In the genomic region with DNA sequence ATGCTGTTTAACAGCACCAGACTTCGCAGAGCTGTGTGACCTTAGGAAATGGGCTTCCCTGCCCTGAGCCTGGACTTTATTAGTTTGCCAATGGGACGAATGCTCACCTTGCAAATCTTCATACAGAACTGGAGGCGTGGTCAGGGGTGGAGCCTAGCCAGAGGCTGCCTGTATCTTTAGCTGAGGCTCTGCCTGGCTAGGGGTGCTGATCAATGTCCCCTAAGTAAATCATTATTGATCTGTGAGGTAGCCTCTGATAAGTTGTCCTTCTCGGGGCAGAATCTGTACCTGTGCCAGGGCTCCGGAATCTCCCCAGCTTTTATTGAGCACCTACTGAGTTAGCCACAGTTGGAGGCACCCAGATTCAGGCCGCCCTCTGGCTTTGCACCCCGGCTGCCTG, we compare ENCODE assay signal across 29 mouse cellular contexts. TPM values are rescaled to one million over a fixed set of nuclear protein-coding genes. Genes with fewer than 3 reads are reported as not detected.
DNase-seq lines count a peak whose midpoint lies in the region; ATAC-seq and TF ChIP-seq lines count a peak whose summit lies in the region.
"Had no signal": no experiment of that assay in that cellular context is flagged by ENCODE, and none has a peak within 500 bp of the region (broad histone marks: within the 10 kb centered on the region; RNA-seq: fewer than 3 reads in every experiment).

No protein-coding gene starts in this region.

- peaks cover 3% of the 10 kb centered on the region; the same call in 1 of the 2 replicates for H3K4me1 ChIP-seq in intestine, postnatal 0 days (replicated peaks; ENCODE audit: control insufficient read depth, insufficient read depth, low read length)
- peaks cover 56% of the 10 kb centered on the region for H3K4me1 ChIP-seq in liver, embryonic 13.5 days (replicated peaks)

- H3K27ac ChIP-seq in intestine, postnatal 0 days (ENCODE audit: low read depth, low read length) = peak overlapping the region; percentile 83
- H3K27ac ChIP-seq in liver, embryonic 13.5 days = no peak overlapping the region; the same call in 1 of the 2 replicates
- H3K27ac ChIP-seq: embryonic facial prominence, embryonic 10.5 days; embryonic facial prominence, embryonic 15.5 days; forebrain, embryonic 15.5 days; hindbrain, embryonic 12.5 days; hindbrain, postnatal 0 days; limb, embryonic 12.5 days; midbrain, embryonic 10.5 days; neural tube, embryonic 12.5 days; stomach, postnatal 0 days had no signal

- H3K4me3 ChIP-seq in intestine, postnatal 0 days (ENCODE audit: low read depth, low read length) = peak overlapping the region; percentile 42; the same call in 1 of the 2 replicates
- H3K4me3 ChIP-seq in liver, embryonic 13.5 days (replicated peaks) = no peak overlapping the region
- H3K4me3 ChIP-seq: embryonic facial prominence, embryonic 10.5 days; embryonic facial prominence, embryonic 15.5 days; forebrain, embryonic 15.5 days; hindbrain, embryonic 12.5 days; limb, embryonic 12.5 days; midbrain, embryonic 10.5 days; myocyte; neural tube, embryonic 12.5 days had no signal

- ATAC-seq in intestine, postnatal 0 days = peak; percentile 12
- ATAC-seq in liver, embryonic 13.5 days (ENCODE audit: low read depth) = no peak
- ATAC-seq in megakaryocyte-erythroid progenitor cell, adult 5-6 weeks (replicated peaks; ENCODE audit: low FRiP score, low TSS enrichment, poor library complexity, severe bottlenecking) = peak; percentile 16; the same call in 1 of the 2 replicates
- ATAC-seq: forebrain, embryonic 15.5 days; hindbrain, postnatal 0 days had no signal

- no peaks in the 10 kb centered on the region for H3K27me3 ChIP-seq in intestine, postnatal 0 days (replicated peaks; ENCODE audit: control insufficient read depth, insufficient read depth, low read length)
- H3K27me3 ChIP-seq in liver, embryonic 13.5 days = no peaks in the 10 kb centered on the region
- H3K27me3 ChIP-seq: embryonic facial prominence, embryonic 15.5 days; forebrain, embryonic 15.5 days; neural tube, embryonic 12.5 days had no signal

- peak overlapping the region; percentile 46 for H3K9ac ChIP-seq in intestine, postnatal 0 days (ENCODE audit: low read depth, low read length)
- no peak overlapping the region for H3K9ac ChIP-seq in liver, embryonic 13.5 days
- H3K9ac ChIP-seq: embryonic facial prominence, embryonic 15.5 days; forebrain, embryonic 15.5 days; hindbrain, embryonic 12.5 days; limb, embryonic 12.5 days; lung, embryonic 14.5 days had no signal

- no peak for DNase-seq in liver, embryonic 13.5 days
- no peak for DNase-seq in thymus, postnatal 36 days
- no peak for DNase-seq in testis, postnatal 10 days (ENCODE audit: low spot score)
- no peak for DNase-seq in cerebellum, postnatal 4 days (ENCODE audit: low spot score in 2 of 2)
- DNase-seq: adrenal gland, adult 2 months; B cell, adult 2 months; cerebellum, adult 2 months; cerebellum, postnatal 14 days; heart, postnatal 36 days; kidney, adult 11 months; kidney, postnatal 14 days; lung, embryonic 14.5 days; lung, postnatal 14 days; right cerebral cortex, adult 18-20 months; thymus, adult 2 months; thymus, postnatal 4 days had no signal

- no peak; the same call in 1 of the 2 replicates for TF ChIP-seq CTCF in intestine, postnatal 0 days (IDR thresholded peaks at IDR 0.05; ENCODE audit: low read depth)

- WGBS in intestine, postnatal 0 days = 39% methylated on average over 7 of the region's 7 CpGs
- WGBS in liver, embryonic 13.5 days (ENCODE audit: insufficient replicate concordance) = 54% methylated on average over 7 of the region's 7 CpGs

- peak overlapping the region; percentile 56 for H3K4me2 ChIP-seq in intestine, postnatal 0 days (replicated peaks; ENCODE audit: low read depth)
- H3K4me2 ChIP-seq in liver, embryonic 13.5 days = peak overlapping the region; percentile 42
- H3K4me2 ChIP-seq: embryonic facial prominence, embryonic 15.5 days; forebrain, embryonic 15.5 days; heart, embryonic 11.5 days; hindbrain, embryonic 12.5 days; limb, embryonic 12.5 days; lung, embryonic 14.5 days; neural tube, embryonic 12.5 days had no signal

- H3K36me3 ChIP-seq in intestine, postnatal 0 days (ENCODE audit: control insufficient read depth, insufficient read depth) = peaks cover 24% of the 10 kb centered on the region
- peaks cover 23% of the 10 kb centered on the region for H3K36me3 ChIP-seq in liver, embryonic 13.5 days
- H3K36me3 ChIP-seq: embryonic facial prominence, embryonic 10.5 days; embryonic facial prominence, embryonic 15.5 days; forebrain, embryonic 15.5 days; hindbrain, embryonic 12.5 days; limb, embryonic 12.5 days; midbrain, embryonic 10.5 days; neural tube, embryonic 12.5 days had no signal

- H3K9me3 ChIP-seq in intestine, postnatal 0 days (ENCODE audit: control insufficient read depth) = no peaks in the 10 kb centered on the region
- H3K9me3 ChIP-seq in liver, embryonic 13.5 days (replicated peaks) = no peaks in the 10 kb centered on the region; the same call in 1 of the 2 replicates
- H3K9me3 ChIP-seq: embryonic facial prominence, embryonic 10.5 days; embryonic facial prominence, embryonic 15.5 days; forebrain, embryonic 15.5 days; hindbrain, embryonic 12.5 days; limb, embryonic 12.5 days had no signal

RNA-seq across cellular contexts. Expression of a gene that starts 8.1 kb away (rescaled TPM):
- 385 and 396 TPM in 2 replicates for polyA plus RNA-seq in intestine, postnatal 0 days (2015; fragmentation: Nextera tagmentation; extraction: Ambion mirVana)
- polyA plus RNA-seq in liver, embryonic 13.5 days (2015; fragmentation: Nextera tagmentation; extraction: Ambion mirVana) = 22.3 and 22.5 TPM in 2 replicates
- not detected in 2 replicates for total RNA-seq in megakaryocyte-erythroid progenitor cell, adult 5-6 weeks (2014; fragmentation: Nextera tagmentation)
- not detected in 2 replicates for total RNA-seq in megakaryocyte-erythroid progenitor cell, adult 5-6 weeks (2017)
- polyA plus RNA-seq: embryonic facial prominence, embryonic 10.5 days had no signal

RNA-seq across cellular contexts. Expression of a gene that starts 15.1 kb away (rescaled TPM):
- polyA plus RNA-seq in intestine, postnatal 0 days (2015; fragmentation: Nextera tagmentation; extraction: Ambion mirVana) = 258 and 259 TPM in 2 replicates
- 127 and 130 TPM in 2 replicates for polyA plus RNA-seq in liver, embryonic 13.5 days (2015; fragmentation: Nextera tagmentation; extraction: Ambion mirVana)
- 111 and 122 TPM in 2 replicates for total RNA-seq in megakaryocyte-erythroid progenitor cell, adult 5-6 weeks (2014; fragmentation: Nextera tagmentation)
- 38.7 and 50.2 TPM in 2 replicates for total RNA-seq in megakaryocyte-erythroid progenitor cell, adult 5-6 weeks (2017)

RNA-seq across cellular contexts. Expression of a gene that starts 20.8 kb away (rescaled TPM):
- 11.6 and 12.0 TPM in 2 replicates for polyA plus RNA-seq in intestine, postnatal 0 days (2015; fragmentation: Nextera tagmentation; extraction: Ambion mirVana)
- 35.1 and 38.2 TPM in 2 replicates for polyA plus RNA-seq in liver, embryonic 13.5 days (2015; fragmentation: Nextera tagmentation; extraction: Ambion mirVana)
- 40.7 and 52.0 TPM in 2 replicates for total RNA-seq in megakaryocyte-erythroid progenitor cell, adult 5-6 weeks (2014; fragmentation: Nextera tagmentation)
- total RNA-seq in megakaryocyte-erythroid progenitor cell, adult 5-6 weeks (2017) = 46.0 and 58.3 TPM in 2 replicates

RNA-seq across cellular contexts. Expression of a gene that starts 30.6 kb away (rescaled TPM):
- polyA plus RNA-seq in intestine, postnatal 0 days (2015; fragmentation: Nextera tagmentation; extraction: Ambion mirVana) = 119 and 124 TPM in 2 replicates
- 69.1 and 71.6 TPM in 2 replicates for polyA plus RNA-seq in liver, embryonic 13.5 days (2015; fragmentation: Nextera tagmentation; extraction: Ambion mirVana)
- 59.4 and 61.4 TPM in 2 replicates for total RNA-seq in megakaryocyte-erythroid progenitor cell, adult 5-6 weeks (2014; fragmentation: Nextera tagmentation)
- 34.2 and 41.6 TPM in 2 replicates for total RNA-seq in megakaryocyte-erythroid progenitor cell, adult 5-6 weeks (2017)

RNA-seq across cellular contexts. Expression of a gene that starts 44.4 kb away (rescaled TPM):
- polyA plus RNA-seq in intestine, postnatal 0 days (2015; fragmentation: Nextera tagmentation; extraction: Ambion mirVana) = 54.1 and 67.6 TPM in 2 replicates
- 49.1 and 49.6 TPM in 2 replicates for polyA plus RNA-seq in liver, embryonic 13.5 days (2015; fragmentation: Nextera tagmentation; extraction: Ambion mirVana)
- 33.4 and 34.4 TPM in 2 replicates for total RNA-seq in megakaryocyte-erythroid progenitor cell, adult 5-6 weeks (2014; fragmentation: Nextera tagmentation)
- total RNA-seq in megakaryocyte-erythroid progenitor cell, adult 5-6 weeks (2017) = 8.5 and 15.9 TPM in 2 replicates

Comparison
In these comparisons a context has a peak if more than half of its experiments do, and no peak if none do; other contexts are left out.
1. RNA of a gene that starts 8.1 kb away (polyA plus RNA-seq): 385 to 396 TPM in intestine, postnatal 0 days; 22.3 to 22.5 TPM in liver, embryonic 13.5 days; every median in the first group is over 10 times any median in the second.